9 mouse cellular contexts compared by ENCODE assay signal in the genomic region with DNA sequence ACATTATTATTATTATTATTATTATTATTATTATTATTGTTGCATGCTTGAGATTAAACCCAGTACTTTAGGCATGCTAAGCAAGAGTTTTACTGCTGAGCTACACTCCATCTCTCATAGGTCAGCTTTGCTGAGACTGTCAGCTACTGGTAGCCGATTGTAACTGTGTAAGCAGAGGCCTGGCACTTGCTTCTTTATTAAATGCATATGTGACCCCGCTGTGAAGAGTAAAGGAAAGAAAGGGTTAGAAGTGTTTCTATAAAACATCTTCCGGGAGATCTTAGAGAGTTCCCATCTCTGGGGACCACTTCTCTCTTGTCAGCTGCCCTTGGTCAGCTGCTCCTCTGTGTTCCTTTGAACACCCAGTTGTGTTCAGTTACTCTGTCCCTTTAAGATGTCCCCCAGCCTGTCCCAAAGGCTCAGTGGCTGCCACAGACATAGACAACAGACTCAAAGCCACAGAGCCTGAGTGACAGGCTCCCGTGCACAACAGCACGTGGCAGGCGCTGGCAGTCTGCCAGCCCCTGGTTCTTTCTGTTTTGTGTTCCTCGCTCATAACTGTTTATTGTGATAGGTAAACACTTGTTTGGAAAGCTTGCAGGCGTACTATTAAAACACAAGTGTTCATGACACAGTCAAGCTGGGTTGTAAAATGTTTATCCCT.
A peak's percentile ranks its signal among the peaks of the same experiment; 100 is the strongest.
DNase-seq lines count a peak whose midpoint lies in the region; ATAC-seq lines count a peak whose summit lies in the region.
"Had no signal": no experiment of that assay in that cellular context is flagged by ENCODE, and none has a peak within 500 bp of the region (broad histone marks: within the 10 kb centered on the region; RNA-seq: fewer than 3 reads in every experiment).

No protein-coding gene starts in this region.

- H3K9me3 ChIP-seq in heart, embryonic 11.5 days (replicated peaks; ENCODE audit: control insufficient read depth, low read length) = no peaks in the 10 kb centered on the region
- H3K9me3 ChIP-seq in forebrain, embryonic 13.5 days (replicated peaks) = no peaks in the 10 kb centered on the region

- 57% methylated on average over 8 of the region's 8 CpGs for WGBS in heart, embryonic 11.5 days (ENCODE audit: insufficient replicate concordance)
- 15% methylated on average over 8 of the region's 8 CpGs for WGBS in forebrain, embryonic 13.5 days

- no peak for ATAC-seq in heart, embryonic 11.5 days (replicated peaks; ENCODE audit: insufficient number of reproducible peaks, low FRiP score, low TSS enrichment)
- ATAC-seq in forebrain, embryonic 13.5 days = peak; percentile 95
- no peak for ATAC-seq in inflammation-experienced regulatory T-cells, adult 6 months

- no peak overlapping the region for H3K9ac ChIP-seq in heart, embryonic 11.5 days (ENCODE audit: low read depth, low read length)
- peak overlapping the region; percentile 37; the same call in 1 of the 2 replicates for H3K9ac ChIP-seq in forebrain, embryonic 13.5 days

- H3K27me3 ChIP-seq in heart, embryonic 11.5 days (ENCODE audit: control insufficient read depth, insufficient read depth, low read length) = no peaks in the 10 kb centered on the region
- no peaks in the 10 kb centered on the region for H3K27me3 ChIP-seq in forebrain, embryonic 13.5 days
- H3K27me3 ChIP-seq: CH12.LX had no signal

- peak; percentile 73 for DNase-seq in heart, adult 11 months
- DNase-seq in adrenal gland, postnatal 14 days = peak; percentile 35
- DNase-seq in hindlimb bud, embryonic 11.5 days (ENCODE audit: extremely low spot score, low read depth, low spot score) = peak; percentile 44
- DNase-seq in lung, postnatal 36 days = peak; percentile 69
- no peak for DNase-seq in T-cell, adult 2 months (ENCODE audit: low spot score)

- no peaks in the 10 kb centered on the region for H3K4me1 ChIP-seq in heart, embryonic 11.5 days (ENCODE audit: control insufficient read depth, insufficient read depth, low read length)
- H3K4me1 ChIP-seq in forebrain, embryonic 13.5 days = peaks cover 13% of the 10 kb centered on the region

- no peak overlapping the region for H3K27ac ChIP-seq in heart, embryonic 11.5 days (ENCODE audit: low read depth, low read length)
- H3K27ac ChIP-seq in forebrain, embryonic 13.5 days = peak overlapping the region; percentile 40; the same call in 1 of the 2 replicates

- no peak overlapping the region for H3K4me3 ChIP-seq in heart, embryonic 11.5 days (ENCODE audit: low read depth, low read length)
- H3K4me3 ChIP-seq in forebrain, embryonic 13.5 days = no peak overlapping the region

- no peak overlapping the region for H3K4me2 ChIP-seq in heart, embryonic 11.5 days
- H3K4me2 ChIP-seq in forebrain, embryonic 13.5 days = peak overlapping the region; percentile 36

- no peaks in the 10 kb centered on the region for H3K36me3 ChIP-seq in heart, embryonic 11.5 days (ENCODE audit: control insufficient read depth, insufficient read depth, low read length)
- H3K36me3 ChIP-seq in forebrain, embryonic 13.5 days (ENCODE audit: poor library complexity, severe bottlenecking) = no peaks in the 10 kb centered on the region
